Mouse (Mus musculus) kidney, embryonic 15.5 days (tissue): ENCODE data around the gene Sfmbt1. TPM values are rescaled to one million over a fixed set of nuclear protein-coding genes. Genes with fewer than 3 reads are reported as not detected.

Source experiments
- ATAC-seq: fragments of 200-750 bp; cut with Nextera tagmentation; replicated peaks from 2 replicates; pipeline ENCODE4 v1.8.0; 2017; ENCODE audit warnings: moderate TSS enrichment; ENCODE audit not compliant: low FRiP score
- H3K27ac ChIP-seq: fragments of 300-500 bp; sonication (generic); 2 replicates; pipeline ENCODE4 v1.5.1; 2015; ENCODE audit warnings: mild to moderate bottlenecking, inconsistent platforms
- H3K27me3 ChIP-seq: fragments of 300-500 bp; sonication (generic); 2 replicates; pipeline ENCODE4 v1.6.1; 2015; ENCODE audit warnings: inconsistent platforms
- H3K36me3 ChIP-seq: fragments of 300-500 bp; sonication (generic); 2 replicates; pipeline ENCODE4 v1.6.1; 2015; ENCODE audit warnings: inconsistent platforms
- H3K4me1 ChIP-seq: fragments of 300-500 bp; sonication (generic); 2 replicates; pipeline ENCODE4 v1.6.1; 2015; ENCODE audit warnings: inconsistent platforms
- H3K4me2 ChIP-seq: fragments of 300-500 bp; sonication (generic); 2 replicates; pipeline ENCODE4 v1.6.1; 2015; ENCODE audit warnings: moderate library complexity, mild to moderate bottlenecking, inconsistent platforms
- H3K4me3 ChIP-seq: fragments of 300-500 bp; sonication (generic); replicated peaks from 2 replicates; pipeline ENCODE4 v1.5.1; 2015; ENCODE audit warnings: mild to moderate bottlenecking, inconsistent platforms
- H3K9ac ChIP-seq: fragments of 300-500 bp; sonication (generic); 2 replicates; pipeline ENCODE4 v1.6.1; 2015; ENCODE audit warnings: mild to moderate bottlenecking, inconsistent platforms
- H3K9me3 ChIP-seq: fragments of 300-500 bp; sonication (generic); replicated peaks from 2 replicates; pipeline ENCODE4 v1.6.1; 2016; ENCODE audit warnings: inconsistent platforms
- WGBS: fragments of 180-500 bp; shearing (Covaris S2); methylation state at CpG from one replicate; pipeline ENCODE4 v1.1.7; 2015; ENCODE audit warnings: mixed read lengths; 5-methylcytosine and 5-hydroxymethylcytosine counted together
- polyA plus RNA-seq: library from polyadenylated mRNA; unstranded; fragments of >200 nt; fragmentation: Nextera tagmentation; extraction: Ambion mirVana; gene quantifications from 2 replicates; pipeline ENCODE4 v1.2.1, GENCODE M21; 2015

Sfmbt1 gene
- polyA plus RNA-seq, 1 experiment from 2014 or later, result 14.7 TPM

DNA sequence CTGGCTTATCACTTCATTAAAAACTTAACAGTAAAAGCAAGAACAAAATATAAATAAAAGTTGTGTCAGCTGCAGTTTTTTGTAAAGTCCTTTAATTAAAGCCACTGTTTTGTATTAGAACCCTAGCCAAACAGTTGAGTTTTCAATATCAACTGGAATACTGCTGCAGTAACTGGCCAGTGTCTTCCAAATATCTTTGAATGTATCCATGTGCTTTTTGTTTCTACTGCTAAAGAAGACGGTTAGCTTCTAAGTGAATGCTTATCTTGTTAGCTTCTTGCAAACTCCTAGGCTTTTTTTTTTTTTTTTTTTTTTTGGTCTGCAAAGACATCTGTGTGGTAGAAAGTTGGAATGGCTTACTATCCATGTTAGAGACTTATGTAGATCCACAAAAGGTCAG, 4.9 kb downstream of the Sfmbt1 start:
- no peak overlapping the region for H3K4me2 ChIP-seq
- H3K27me3 ChIP-seq, result peaks cover 8% of the 10 kb centered on the region
- no peak overlapping the region for H3K4me3 ChIP-seq
- no peak overlapping the region for H3K9ac ChIP-seq
- H3K36me3 ChIP-seq, result no peaks in the 10 kb centered on the region
- 88% methylated on average over 1 of the region's 1 CpGs for WGBS
- H3K4me1 ChIP-seq, result peaks cover 13% of the 10 kb centered on the region
- ATAC-seq, result no peak
- no peak overlapping the region for H3K27ac ChIP-seq
- no peaks in the 10 kb centered on the region for H3K9me3 ChIP-seq

- no peak overlapping the region for H3K4me3 ChIP-seq
- no peak for ATAC-seq
- no peak overlapping the region for H3K27ac ChIP-seq
- no peak overlapping the region for H3K4me2 ChIP-seq
- H3K36me3 ChIP-seq, result no peaks in the 10 kb centered on the region
- 78% methylated on average over 1 of the region's 1 CpGs for WGBS
- H3K9ac ChIP-seq, result no peak overlapping the region
- H3K9me3 ChIP-seq, result no peaks in the 10 kb centered on the region
- peaks cover 5% of the 10 kb centered on the region; the same call in 1 of the 2 replicates for H3K4me1 ChIP-seq
- no peaks in the 10 kb centered on the region for H3K27me3 ChIP-seq
Measured at GRCm38 (mm10) chr14:30721850-30722249, 7.2 kb downstream of the Sfmbt1 start.

GRCm38 (mm10) chr14:30722406-30722805, 7.8 kb downstream of the Sfmbt1 start:
- Histone ChIP-seq H3K9ac (no peak overlapping the region), H3K4me2 (no peak overlapping the region), H3K36me3 (no peaks in the 10 kb centered on the region), H3K27me3 (no peaks in the 10 kb centered on the region), H3K4me1 (peaks cover 2% of the 10 kb centered on the region; the same call in 1 of the 2 replicates), H3K9me3 (no peaks in the 10 kb centered on the region), H3K27ac (no peak overlapping the region), H3K4me3 (no peak overlapping the region)
- 76% methylated on average over 5 of the region's 5 CpGs for WGBS
- ATAC-seq, result no peak

DNA sequence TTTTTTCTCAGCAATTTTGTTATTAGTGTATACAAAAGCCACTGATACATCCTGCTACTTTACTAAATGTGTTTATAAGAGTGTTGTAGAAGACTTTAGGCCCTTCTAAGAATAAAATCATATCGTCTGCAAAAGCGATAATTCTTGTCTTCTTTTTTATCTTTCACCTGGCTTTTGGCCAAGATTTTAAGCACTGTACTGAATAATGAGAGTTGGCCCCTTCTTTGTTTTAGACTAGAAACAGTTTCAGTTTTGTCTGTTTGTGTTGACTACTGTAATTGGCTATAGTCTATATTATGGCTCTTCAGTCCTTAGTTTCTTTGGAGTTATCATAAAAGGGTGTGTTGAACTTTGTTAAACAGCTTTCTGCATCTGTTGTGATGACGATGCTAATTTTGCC, 17.2 kb downstream of the Sfmbt1 start:
- no peak overlapping the region for H3K9ac ChIP-seq
- H3K36me3 ChIP-seq, result no peaks in the 10 kb centered on the region
- H3K4me1 ChIP-seq, result 0 out of 2 replicates have a peak, but pooled peaks cover 2% of the 10 kb centered on the region
- H3K27me3 ChIP-seq, result no peaks in the 10 kb centered on the region
- H3K27ac ChIP-seq, result no peak overlapping the region
- no peak overlapping the region for H3K4me2 ChIP-seq
- no peaks in the 10 kb centered on the region for H3K9me3 ChIP-seq
- no peak for ATAC-seq
- 76% methylated on average over 3 of the region's 3 CpGs for WGBS
- H3K4me3 ChIP-seq, result no peak overlapping the region

- H3K36me3 ChIP-seq, result no peaks in the 10 kb centered on the region
- WGBS, result 95% methylated on average over 5 of the region's 5 CpGs
- no peak overlapping the region for H3K27ac ChIP-seq
- no peaks in the 10 kb centered on the region for H3K27me3 ChIP-seq
- no peak overlapping the region for H3K4me3 ChIP-seq
- no peak for ATAC-seq
- no peak overlapping the region for H3K4me2 ChIP-seq
- 0 out of 2 replicates have a peak, but pooled peaks cover 2% of the 10 kb centered on the region for H3K4me1 ChIP-seq
- no peak overlapping the region for H3K9ac ChIP-seq
- no peaks in the 10 kb centered on the region for H3K9me3 ChIP-seq
Measured at GRCm38 (mm10) chr14:30734665-30735064, 20.0 kb downstream of the Sfmbt1 start.

DNA sequence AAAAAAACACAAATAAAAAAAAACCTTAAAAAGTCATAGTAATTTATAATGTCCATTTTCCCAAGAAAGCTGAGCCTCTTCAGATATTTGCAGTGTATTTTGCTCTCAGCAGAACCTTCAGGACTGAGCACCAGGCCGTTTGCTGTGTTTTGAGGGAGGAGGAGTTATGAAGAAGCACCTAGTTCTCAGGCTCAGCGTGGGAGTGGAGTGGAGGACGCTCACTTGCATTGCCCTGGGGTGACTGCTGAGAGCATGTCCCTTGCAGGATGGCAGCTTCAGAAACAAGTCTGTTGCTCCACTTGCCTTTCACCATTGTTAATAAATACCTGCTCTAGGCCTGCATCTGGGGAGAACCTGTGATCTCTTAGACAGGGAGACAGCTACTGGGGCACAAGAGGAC, 21.2 kb downstream of the Sfmbt1 start:
- Histone ChIP-seq H3K27me3 (no peaks in the 10 kb centered on the region), H3K4me1 (0 out of 2 replicates have a peak, but pooled peaks cover 2% of the 10 kb centered on the region), H3K4me3 (no peak overlapping the region), H3K27ac (no peak overlapping the region), H3K9me3 (no peaks in the 10 kb centered on the region), H3K4me2 (no peak overlapping the region), H3K9ac (no peak overlapping the region), H3K36me3 (no peaks in the 10 kb centered on the region)
- 43% methylated on average over 3 of the region's 3 CpGs for WGBS
- no peak for ATAC-seq

DNA sequence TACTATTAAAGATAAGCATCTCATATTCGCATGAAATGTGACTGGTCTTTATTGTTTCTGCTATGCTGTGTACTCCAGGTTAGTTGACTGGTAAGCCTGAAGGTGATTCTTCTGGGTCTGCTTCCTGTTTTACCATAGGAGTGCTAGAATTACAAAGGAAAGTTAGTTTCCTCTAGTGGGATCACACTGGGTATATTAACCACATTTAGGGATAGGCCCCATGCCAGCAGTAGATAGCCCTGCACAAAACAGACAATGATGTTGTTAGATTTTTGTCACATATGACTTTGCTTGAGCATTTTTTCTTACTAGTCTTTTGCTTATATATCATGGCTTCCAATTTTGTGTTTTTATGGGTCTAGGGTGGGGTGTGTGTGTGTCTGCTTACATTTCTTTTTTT, 21.8 kb downstream of the Sfmbt1 start:
- Histone ChIP-seq H3K9me3 (no peaks in the 10 kb centered on the region), H3K9ac (no peak overlapping the region), H3K27me3 (no peaks in the 10 kb centered on the region), H3K36me3 (no peaks in the 10 kb centered on the region), H3K4me1 (0 out of 2 replicates have a peak, but pooled peaks cover 2% of the 10 kb centered on the region), H3K4me2 (no peak overlapping the region), H3K4me3 (no peak overlapping the region), H3K27ac (no peak overlapping the region)
- WGBS, result 77% methylated on average over 1 of the region's 1 CpGs
- ATAC-seq, result no peak

- no peaks in the 10 kb centered on the region for H3K4me1 ChIP-seq
- 0 out of 2 replicates have a peak, but pooled peaks cover 4% of the 10 kb centered on the region for H3K36me3 ChIP-seq
- no peak overlapping the region for H3K4me3 ChIP-seq
- WGBS, result 80% methylated on average over 3 of the region's 3 CpGs
- H3K9ac ChIP-seq, result no peak overlapping the region
- no peak overlapping the region for H3K4me2 ChIP-seq
- no peaks in the 10 kb centered on the region for H3K27me3 ChIP-seq
- H3K9me3 ChIP-seq, result no peaks in the 10 kb centered on the region
- ATAC-seq, result no peak
- H3K27ac ChIP-seq, result no peak overlapping the region
Measured at GRCm38 (mm10) chr14:30743891-30744290, 29.2 kb downstream of the Sfmbt1 start.

GRCm38 (mm10) chr14:30746160-30746559, 31.5 kb downstream of the Sfmbt1 start:
- 85% methylated on average over 1 of the region's 1 CpGs for WGBS
- H3K4me1 ChIP-seq, result no peaks in the 10 kb centered on the region
- no peaks in the 10 kb centered on the region for H3K9me3 ChIP-seq
- ATAC-seq, result no peak
- no peak overlapping the region for H3K4me2 ChIP-seq
- no peaks in the 10 kb centered on the region for H3K27me3 ChIP-seq
- H3K36me3 ChIP-seq, result 0 out of 2 replicates have a peak, but pooled peaks cover 4% of the 10 kb centered on the region
- no peak overlapping the region for H3K27ac ChIP-seq
- no peak overlapping the region for H3K9ac ChIP-seq
- no peak overlapping the region for H3K4me3 ChIP-seq

DNA sequence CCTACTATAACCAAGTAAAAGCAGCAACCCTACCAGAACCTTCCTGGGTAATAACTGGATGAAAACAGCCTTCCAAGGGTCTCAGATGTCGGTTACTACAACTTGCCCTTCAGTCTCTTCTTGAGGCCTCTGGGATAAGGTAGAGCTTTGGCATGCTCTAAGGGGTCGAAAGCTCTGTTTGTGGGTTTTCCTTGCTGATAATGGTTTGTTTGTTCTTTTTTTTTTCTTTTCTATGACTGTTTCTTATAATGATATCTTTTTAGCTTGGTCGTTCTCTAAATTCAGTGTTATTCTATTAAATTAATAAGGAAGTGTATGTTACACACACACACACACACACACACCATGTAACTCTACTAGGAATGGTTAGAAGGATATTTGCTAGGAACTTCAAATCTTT, 42.6 kb downstream of the Sfmbt1 start:
- WGBS, result 82% methylated on average over 3 of the region's 3 CpGs

GRCm38 (mm10) chr14:30761211-30761610, 46.6 kb downstream of the Sfmbt1 start:
- H3K27me3 ChIP-seq, result no peaks in the 10 kb centered on the region
- no peaks in the 10 kb centered on the region for H3K36me3 ChIP-seq
- no peaks in the 10 kb centered on the region for H3K9me3 ChIP-seq
- 0 out of 2 replicates have a peak, but pooled peaks cover 6% of the 10 kb centered on the region for H3K4me1 ChIP-seq
- no peak for ATAC-seq
- H3K27ac ChIP-seq, result no peak overlapping the region
- H3K4me3 ChIP-seq, result no peak overlapping the region
- whole genome bisulfite sequencing, result 82% methylated on average over 1 of the region's 1 CpGs
- no peak overlapping the region for H3K9ac ChIP-seq
- H3K4me2 ChIP-seq, result no peak overlapping the region

More for the DNA sequence above, 42.6 kb downstream of the Sfmbt1 start:
- Histone ChIP-seq H3K36me3 (no peaks in the 10 kb centered on the region), H3K4me1 (no peaks in the 10 kb centered on the region), H3K9ac (no peak overlapping the region), H3K4me2 (no peak overlapping the region), H3K9me3 (no peaks in the 10 kb centered on the region), H3K4me3 (no peak overlapping the region), H3K27ac (no peak overlapping the region), H3K27me3 (no peaks in the 10 kb centered on the region)
- ATAC-seq, result no peak

DNA sequence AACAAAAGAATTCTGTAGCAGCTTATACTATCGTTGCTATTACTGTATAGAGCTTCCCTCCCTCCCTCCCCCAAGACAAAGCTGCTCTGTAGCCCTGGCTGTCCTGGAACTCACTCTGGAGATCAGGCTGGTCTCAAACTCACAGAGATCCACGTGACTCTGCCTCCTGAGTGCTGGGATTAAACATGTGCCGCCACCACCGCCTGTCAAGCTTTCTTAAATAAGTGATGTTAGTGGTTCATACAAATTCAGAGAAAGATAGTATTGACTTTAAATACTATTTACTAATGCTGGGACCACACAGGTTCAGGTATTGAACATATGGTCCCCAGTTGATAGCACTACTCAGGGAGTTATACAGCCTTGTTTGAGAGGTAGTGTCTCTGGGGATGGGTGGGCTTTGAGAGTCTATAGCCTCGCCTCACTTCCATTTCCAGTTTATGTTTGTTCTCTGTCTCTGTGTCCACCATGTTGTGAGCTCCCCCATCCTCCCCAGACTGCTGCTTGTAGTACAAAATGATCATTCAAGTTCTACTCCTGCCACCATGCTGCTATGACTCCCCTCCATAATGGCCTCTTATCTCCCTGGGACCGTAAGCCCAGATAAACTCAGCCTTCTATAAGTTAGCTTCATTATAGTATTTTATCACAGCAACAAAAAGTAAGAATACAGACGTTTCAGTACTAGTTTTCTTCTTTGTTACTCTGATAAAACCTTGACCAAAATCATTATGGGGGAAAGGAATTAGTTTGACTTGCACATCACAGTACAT, 47.7 kb downstream of the Sfmbt1 start:
- Histone ChIP-seq H3K4me2 (no peak overlapping the region), H3K27ac (peak overlapping the region; percentile 45; the same call in 1 of the 2 replicates), H3K4me3 (no peak overlapping the region), H3K36me3 (no peaks in the 10 kb centered on the region), H3K27me3 (no peaks in the 10 kb centered on the region), H3K9ac (no peak overlapping the region), H3K9me3 (no peaks in the 10 kb centered on the region), H3K4me1 (0 out of 2 replicates have a peak, but pooled peaks cover 6% of the 10 kb centered on the region)
- 90% methylated on average over 7 of the region's 7 CpGs for WGBS
- ATAC-seq, result no peak
